Mouse (Mus musculus): ENCODE measurements around the gene Jmy. TPM values are rescaled to one million over a fixed set of nuclear protein-coding genes. Genes with fewer than 3 reads are reported as not detected.

The Jmy gene
- total RNA-seq, 2 experiments from 2014 or later, result 42.3 to 43.3 TPM

GRCm38 (mm10) chr13:93478344-93478743 lies 21.3 kb downstream of the Jmy start:
- intact Hi-C loops (cut with DNase I), result no loop called here
- no peak for DNase-seq (ENCODE audit: low spot score in 2 of 2)

GRCm38 (mm10) chr13:93468355-93468754 lies 31.3 kb downstream of the Jmy start:
- intact Hi-C loops (cut with DNase I), result no loop called here
- no peak for DNase-seq (ENCODE audit: low spot score in 2 of 2)

GRCm38 (mm10) chr13:93459566-93459965 lies 40.0 kb downstream of the Jmy start:
- DNase-seq (ENCODE audit: low spot score in 2 of 2), result no peak

GRCm38 (mm10) chr13:93458616-93459015 lies 41.0 kb downstream of the Jmy start:
- intact Hi-C loops (cut with DNase I), result loop anchor here (10.0 kb wide), 1 partner anchor 156 kb away; no protein-coding TSS in a partner anchor

More at GRCm38 (mm10) chr13:93459566-93459965, 40.0 kb downstream of the Jmy start:
- intact Hi-C loops (cut with DNase I), result loop anchor here (10.0 kb wide), 1 partner anchor 155 kb away; no protein-coding TSS in a partner anchor

GRCm38 (mm10) chr13:93453275-93453674 lies 46.3 kb downstream of the Jmy start:
- intact Hi-C loops (cut with DNase I), result loop anchor here (10.0 kb wide), 1 partner anchor 162 kb away; no protein-coding TSS in a partner anchor
- peak in 1 of 2 experiments; percentile 40 for DNase-seq (ENCODE audit: low spot score in 2 of 2)

More at GRCm38 (mm10) chr13:93458616-93459015, 41.0 kb downstream of the Jmy start:
- no peak for DNase-seq (ENCODE audit: low spot score in 2 of 2)

GRCm38 (mm10) chr13:93440167-93440566 lies 59.4 kb downstream of the Jmy start:
- DNase-seq (ENCODE audit: low spot score in 2 of 2), result no peak
- intact Hi-C loops (cut with DNase I), result no loop called here

GRCm38 (mm10) chr13:93429205-93429604 lies 70.4 kb downstream of the Jmy start:
- DNase-seq (ENCODE audit: low spot score in 2 of 2), result no peak
- intact Hi-C loops (cut with DNase I), result no loop called here

- intact Hi-C loops (cut with DNase I), result no loop called here
- no peak for DNase-seq (ENCODE audit: low spot score in 2 of 2)
These were observed 71.4 kb downstream of the Jmy start for GRCm38 (mm10) chr13:93427920-93428876.

- no peak for DNase-seq (ENCODE audit: low spot score in 2 of 2)
- intact Hi-C loops (cut with DNase I), result no loop called here
These were observed 76.4 kb downstream of the Jmy start for GRCm38 (mm10) chr13:93423224-93423623.

- DNase-seq (ENCODE audit: low spot score in 2 of 2), result no peak
- intact Hi-C loops (cut with DNase I), result no loop called here
These were observed 79.8 kb downstream of the Jmy start for GRCm38 (mm10) chr13:93419779-93420178.

- intact Hi-C loops (cut with DNase I), result no loop called here
- DNase-seq (ENCODE audit: low spot score in 2 of 2), result no peak
These were observed 81.3 kb downstream of the Jmy start for GRCm38 (mm10) chr13:93418292-93418691.

- no peak for DNase-seq (ENCODE audit: low spot score in 2 of 2)
- intact Hi-C loops (cut with DNase I), result no loop called here
These were observed 84.6 kb downstream of the Jmy start for GRCm38 (mm10) chr13:93415055-93415454.

- DNase-seq (ENCODE audit: low spot score in 2 of 2), result no peak
- intact Hi-C loops (cut with DNase I), result no loop called here
These were observed 89.3 kb downstream of the Jmy start for GRCm38 (mm10) chr13:93410343-93410742.

GRCm38 (mm10) chr13:93406855-93407254 lies 92.8 kb downstream of the Jmy start:
- no peak for DNase-seq (ENCODE audit: low spot score in 2 of 2)
- intact Hi-C loops (cut with DNase I), result no loop called here

GRCm38 (mm10) chr13:93401947-93402346 lies 97.7 kb downstream of the Jmy start:
- intact Hi-C loops (cut with DNase I), result no loop called here
- no peak for DNase-seq (ENCODE audit: low spot score in 2 of 2)

GRCm38 (mm10) chr13:93399710-93400216 lies 99.8 kb downstream of the Jmy start:
- DNase-seq (ENCODE audit: low spot score in 2 of 2), result peak; percentile 23 to 30
- intact Hi-C loops (cut with DNase I), result no loop called here

GRCm38 (mm10) chr13:93389242-93389625 lies 110.4 kb downstream of the Jmy start:
- intact Hi-C loops (cut with DNase I), result no loop called here

GRCm38 (mm10) chr13:93388594-93389241 lies 110.9 kb downstream of the Jmy start:
- intact Hi-C loops (cut with DNase I), result no loop called here
- no peak for DNase-seq (ENCODE audit: low spot score in 2 of 2)

More at GRCm38 (mm10) chr13:93389242-93389625, 110.4 kb downstream of the Jmy start:
- DNase-seq (ENCODE audit: low spot score in 2 of 2), result no peak

GRCm38 (mm10) chr13:93387440-93387839 lies 112.2 kb downstream of the Jmy start:
- intact Hi-C loops (cut with DNase I), result no loop called here
- DNase-seq (ENCODE audit: low spot score in 2 of 2), result no peak

GRCm38 (mm10) chr13:93385147-93385546 lies 114.5 kb downstream of the Jmy start:
- intact Hi-C loops (cut with DNase I), result no loop called here
- no peak for DNase-seq (ENCODE audit: low spot score in 2 of 2)

Data from left cerebral cortex, postnatal 36 days (tissue).